Mouse (Mus musculus) limb, embryonic 13.5 days (tissue): ENCODE data around the gene Prorsd1. TPM values are rescaled to one million over a fixed set of nuclear protein-coding genes. Genes with fewer than 3 reads are reported as not detected.

Source experiments
- ATAC-seq: fragments of 200-750 bp; cut with Nextera tagmentation; 2 replicates; pipeline ENCODE4 v1.8.0; 2017; ENCODE audit warnings: low read depth, moderate number of reproducible peaks, moderate TSS enrichment; ENCODE audit not compliant: low FRiP score
- H3K27ac ChIP-seq: fragments of 300-500 bp; sonication (generic); 2 replicates; pipeline ENCODE4 v1.5.1; 2015; ENCODE audit warnings: inconsistent platforms, mild to moderate bottlenecking, moderate library complexity
- H3K27me3 ChIP-seq: fragments of 300-500 bp; sonication (generic); 2 replicates; pipeline ENCODE4 v1.6.1; 2015; ENCODE audit warnings: mild to moderate bottlenecking, inconsistent platforms
- H3K36me3 ChIP-seq: fragments of 300-500 bp; sonication (generic); 2 replicates; pipeline ENCODE4 v1.6.1; 2015; ENCODE audit warnings: inconsistent platforms, mild to moderate bottlenecking, moderate library complexity
- H3K4me1 ChIP-seq: fragments of 300-500 bp; sonication (generic); 2 replicates; pipeline ENCODE4 v1.6.1; 2015; ENCODE audit warnings: inconsistent platforms
- H3K4me2 ChIP-seq: fragments of 300-500 bp; sonication (generic); replicated peaks from 2 replicates; pipeline ENCODE4 v1.6.1; 2015; ENCODE audit warnings: inconsistent platforms, mild to moderate bottlenecking, moderate library complexity
- H3K4me3 ChIP-seq: fragments of 300-500 bp; sonication (generic); 2 replicates; pipeline ENCODE4 v1.5.1; 2015; ENCODE audit warnings: moderate library complexity, mild to moderate bottlenecking, inconsistent platforms
- H3K9ac ChIP-seq: fragments of 300-500 bp; sonication (generic); 2 replicates; pipeline ENCODE4 v1.6.1; 2015; ENCODE audit warnings: mild to moderate bottlenecking, inconsistent platforms
- H3K9me3 ChIP-seq: fragments of 300-500 bp; sonication (generic); 2 replicates; pipeline ENCODE4 v1.6.1; 2016; ENCODE audit warnings: inconsistent platforms
- WGBS: fragments of 180-500 bp; shearing (Covaris S2); methylation state at CpG from one replicate; pipeline ENCODE4 v1.1.7; 2015; 5-methylcytosine and 5-hydroxymethylcytosine counted together
- polyA plus RNA-seq: library from polyadenylated mRNA; unstranded; fragments of >200 nt; fragmentation: Nextera tagmentation; extraction: Ambion mirVana; gene quantifications from 2 replicates; pipeline ENCODE4 v1.2.1, GENCODE M21; 2015

Prorsd1 gene
- polyA plus RNA-seq, 1 experiment from 2014 or later = 26.8 TPM

- ATAC-seq = no peak
- Histone ChIP-seq H3K27ac (no peak overlapping the region), H3K9ac (no peak overlapping the region), H3K4me3 (no peak overlapping the region), H3K4me1 (peaks cover 13% of the 10 kb centered on the region), H3K36me3 (peaks cover 53% of the 10 kb centered on the region), H3K27me3 (no peaks in the 10 kb centered on the region), H3K9me3 (no peaks in the 10 kb centered on the region), H3K4me2 (no peak overlapping the region)
- 92% methylated on average over 3 of the region's 3 CpGs for WGBS
These were observed 29.6 kb upstream of the Prorsd1 start for GRCm38 (mm10) chr11:29544225-29544945.

GRCm38 (mm10) chr11:29538201-29538600, 23.4 kb upstream of the Prorsd1 start:
- whole genome bisulfite sequencing = 98% methylated on average over 1 of the region's 1 CpGs
- no peak overlapping the region for H3K9ac ChIP-seq
- H3K27ac ChIP-seq = no peak overlapping the region
- H3K4me1 ChIP-seq = no peaks in the 10 kb centered on the region
- no peak overlapping the region for H3K4me2 ChIP-seq
- no peak overlapping the region for H3K4me3 ChIP-seq
- peaks cover 57% of the 10 kb centered on the region for H3K36me3 ChIP-seq
- no peaks in the 10 kb centered on the region for H3K27me3 ChIP-seq
- ATAC-seq = no peak
- no peaks in the 10 kb centered on the region for H3K9me3 ChIP-seq

GRCm38 (mm10) chr11:29525988-29526794, 11.4 kb upstream of the Prorsd1 start, which contains the start of gene Mtif2:
TSS of gene Mtif2 (plus strand) at chr11:29526408.
- Histone ChIP-seq H3K27ac (peak within 1 kb of the TSS; percentile 80; the same call in 1 of the 2 replicates), H3K4me3 (peak within 1 kb of the TSS; percentile 70), H3K36me3 (peaks cover 14% of the 10 kb centered on the region), H3K4me1 (peaks cover 9% of the 10 kb centered on the region), H3K27me3 (no peaks in the 10 kb centered on the region), H3K4me2 (peak within 1 kb of the TSS; percentile 66), H3K9me3 (no peaks in the 10 kb centered on the region), H3K9ac (peak within 1 kb of the TSS; percentile 76)
- WGBS = 3% methylated on average over 47 of the region's 47 CpGs
- ATAC-seq = peak; percentile 96

- peak overlapping the region; percentile 75 for H3K27ac ChIP-seq
- peaks cover 5% of the 10 kb centered on the region for H3K4me1 ChIP-seq
- WGBS = 24% methylated on average over 10 of the region's 10 CpGs
- peak; percentile 24 for ATAC-seq
- H3K9me3 ChIP-seq = no peaks in the 10 kb centered on the region
- H3K4me2 ChIP-seq = peak overlapping the region; percentile 66
- no peaks in the 10 kb centered on the region for H3K27me3 ChIP-seq
- peak overlapping the region; percentile 64 for H3K4me3 ChIP-seq
- peaks cover 18% of the 10 kb centered on the region for H3K36me3 ChIP-seq
- peak overlapping the region; percentile 78 for H3K9ac ChIP-seq
These were observed 530 bp downstream of the Prorsd1 start for GRCm38 (mm10) chr11:29514325-29514681.

- H3K36me3 ChIP-seq = peaks cover 18% of the 10 kb centered on the region
- H3K4me2 ChIP-seq = no peak overlapping the region
- H3K9me3 ChIP-seq = no peaks in the 10 kb centered on the region
- no peak overlapping the region for H3K9ac ChIP-seq
- H3K4me1 ChIP-seq = peaks cover 5% of the 10 kb centered on the region
- H3K4me3 ChIP-seq = no peak overlapping the region
- WGBS = 93% methylated on average over 4 of the region's 4 CpGs
- no peak overlapping the region for H3K27ac ChIP-seq
- no peaks in the 10 kb centered on the region for H3K27me3 ChIP-seq
- ATAC-seq = no peak
These were observed 1.9 kb downstream of the Prorsd1 start for GRCm38 (mm10) chr11:29512818-29513535.

GRCm38 (mm10) chr11:29509421-29509820, 5.4 kb downstream of the Prorsd1 start:
- WGBS = 89% methylated on average over 1 of the region's 1 CpGs

GRCm38 (mm10) chr11:29504899-29505625, 9.8 kb downstream of the Prorsd1 start:
- Histone ChIP-seq H3K4me2 (no peak overlapping the region), H3K4me1 (no peaks in the 10 kb centered on the region), H3K4me3 (no peak overlapping the region), H3K27ac (no peak overlapping the region), H3K9ac (no peak overlapping the region), H3K9me3 (no peaks in the 10 kb centered on the region), H3K27me3 (no peaks in the 10 kb centered on the region), H3K36me3 (peaks cover 32% of the 10 kb centered on the region)
- no peak for ATAC-seq
- 98% methylated on average over 2 of the region's 2 CpGs for WGBS

More at GRCm38 (mm10) chr11:29509421-29509820, 5.4 kb downstream of the Prorsd1 start:
- no peak for ATAC-seq
- Histone ChIP-seq H3K9ac (no peak overlapping the region), H3K4me1 (peaks cover 5% of the 10 kb centered on the region), H3K4me3 (no peak overlapping the region), H3K9me3 (no peaks in the 10 kb centered on the region), H3K4me2 (no peak overlapping the region), H3K27me3 (no peaks in the 10 kb centered on the region), H3K27ac (no peak overlapping the region), H3K36me3 (peaks cover 29% of the 10 kb centered on the region)

GRCm38 (mm10) chr11:29503948-29504893, 10.6 kb downstream of the Prorsd1 start:
- H3K27me3 ChIP-seq = no peaks in the 10 kb centered on the region
- 90% methylated on average over 10 of the region's 10 CpGs for WGBS
- no peaks in the 10 kb centered on the region for H3K4me1 ChIP-seq
- ATAC-seq = no peak
- H3K4me3 ChIP-seq = no peak overlapping the region
- no peak overlapping the region for H3K4me2 ChIP-seq
- H3K9me3 ChIP-seq = no peaks in the 10 kb centered on the region
- H3K9ac ChIP-seq = no peak overlapping the region
- peaks cover 37% of the 10 kb centered on the region for H3K36me3 ChIP-seq
- H3K27ac ChIP-seq = no peak overlapping the region

- no peaks in the 10 kb centered on the region for H3K4me1 ChIP-seq
- WGBS = 77% methylated on average over 3 of the region's 3 CpGs
- H3K27me3 ChIP-seq = no peaks in the 10 kb centered on the region
- no peak for ATAC-seq
- no peak overlapping the region for H3K4me2 ChIP-seq
- H3K27ac ChIP-seq = no peak overlapping the region
- H3K4me3 ChIP-seq = no peak overlapping the region
- peaks cover 37% of the 10 kb centered on the region for H3K36me3 ChIP-seq
- no peaks in the 10 kb centered on the region for H3K9me3 ChIP-seq
- H3K9ac ChIP-seq = no peak overlapping the region
These were observed 17.9 kb downstream of the Prorsd1 start for GRCm38 (mm10) chr11:29496962-29497361.

GRCm38 (mm10) chr11:29493135-29493534, 21.7 kb downstream of the Prorsd1 start:
- 93% methylated on average over 1 of the region's 1 CpGs for WGBS
- no peak for ATAC-seq

GRCm38 (mm10) chr11:29474676-29475075, 40.2 kb downstream of the Prorsd1 start:
- no peak for ATAC-seq
- H3K9me3 ChIP-seq = no peaks in the 10 kb centered on the region
- H3K9ac ChIP-seq = no peak overlapping the region
- H3K27me3 ChIP-seq = no peaks in the 10 kb centered on the region
- no peak overlapping the region for H3K4me3 ChIP-seq
- H3K4me2 ChIP-seq = no peak overlapping the region
- peaks cover 34% of the 10 kb centered on the region for H3K36me3 ChIP-seq
- H3K27ac ChIP-seq = no peak overlapping the region
- H3K4me1 ChIP-seq = no peaks in the 10 kb centered on the region

More at GRCm38 (mm10) chr11:29493135-29493534, 21.7 kb downstream of the Prorsd1 start:
- Histone ChIP-seq H3K4me2 (no peak overlapping the region), H3K27ac (no peak overlapping the region), H3K9me3 (no peaks in the 10 kb centered on the region), H3K27me3 (no peaks in the 10 kb centered on the region), H3K9ac (no peak overlapping the region), H3K4me1 (no peaks in the 10 kb centered on the region), H3K36me3 (peaks cover 36% of the 10 kb centered on the region), H3K4me3 (no peak overlapping the region)
